ENCODE assay signal across 22 mouse cellular contexts in genomic region chr11:11719748-11720147, GRCm38 (mm10). TPM values are rescaled to one million over a fixed set of nuclear protein-coding genes. Genes with fewer than 3 reads are reported as not detected.
DNase-seq lines count a peak whose midpoint lies in the region; ATAC-seq lines count a peak whose summit lies in the region.
"Had no signal": no experiment of that assay in that cellular context is flagged by ENCODE, and none has a peak within 500 bp of the region (broad histone marks: within the 10 kb centered on the region; RNA-seq: fewer than 3 reads in every experiment).

No protein-coding gene starts in this region.

- H3K36me3 ChIP-seq in liver, embryonic 16.5 days (ENCODE audit: control insufficient read depth, insufficient read depth): 0 out of 2 replicates have a peak, but pooled peaks cover 3% of the 10 kb centered on the region
- H3K36me3 ChIP-seq: embryonic facial prominence, embryonic 10.5 days; hindbrain, embryonic 15.5 days had no signal

- no peak overlapping the region for H3K9ac ChIP-seq in liver, embryonic 16.5 days (ENCODE audit: low read depth, low read length)
- H3K9ac ChIP-seq: forebrain, embryonic 13.5 days; hindbrain, embryonic 15.5 days had no signal

- no peaks in the 10 kb centered on the region for H3K27me3 ChIP-seq in liver, embryonic 16.5 days (ENCODE audit: control insufficient read depth, insufficient read depth, low read depth, low read length)
- H3K27me3 ChIP-seq: forebrain, embryonic 13.5 days; hindbrain, embryonic 15.5 days had no signal

- no peak overlapping the region for H3K27ac ChIP-seq in liver, embryonic 16.5 days (ENCODE audit: low read length)
- H3K27ac ChIP-seq: embryonic facial prominence, embryonic 10.5 days; forebrain, embryonic 13.5 days; heart, adult 2 months; hindbrain, embryonic 15.5 days; kidney, postnatal 0 days; macrophage; stomach, postnatal 0 days had no signal

- 28% methylated on average over 5 of the region's 5 CpGs for WGBS in liver, embryonic 16.5 days (ENCODE audit: insufficient replicate concordance)

- DNase-seq in heart, adult 11 months: peak; percentile 72
- DNase-seq in heart, postnatal 36 days: no peak
- DNase-seq in CD4-positive, CD25-positive, alpha-beta regulatory T cell, adult 2 months (ENCODE audit: low read depth, low spot score): peak; percentile 62
- no peak for DNase-seq in left cerebral cortex, postnatal 25 days (ENCODE audit: low spot score in 2 of 2)
- no peak for DNase-seq in thymus, postnatal 25 days
- DNase-seq: adrenal gland, postnatal 25 days; cerebellum, adult 2 months; cerebellum, postnatal 36 days; gastrocnemius, postnatal 14 days; heart, adult 2 months; heart, postnatal 4 days; kidney, adult 11 months had no signal

- ATAC-seq in common myeloid progenitor, adult 5-6 weeks (replicated peaks; ENCODE audit: low read depth, poor library complexity, severe bottlenecking): peak; percentile 50
- peak; percentile 58 for ATAC-seq in liver, embryonic 16.5 days (ENCODE audit: low read depth)
- ATAC-seq in frontal cortex, adult (ENCODE audit: low TSS enrichment): no peak
- ATAC-seq: forebrain, embryonic 13.5 days; midbrain, embryonic 16.5 days had no signal

- intact Hi-C loops in heart, postnatal 36 days (cut with DNase I): no loop called here
- intact Hi-C loops in left cerebral cortex, postnatal 25 days (cut with DNase I): no loop called here

- H3K4me1 ChIP-seq in liver, embryonic 16.5 days (ENCODE audit: control insufficient read depth, low read depth, low read length): peaks cover 10% of the 10 kb centered on the region
- H3K4me1 ChIP-seq: embryonic facial prominence, embryonic 10.5 days; forebrain, embryonic 13.5 days; hindbrain, embryonic 15.5 days had no signal

- no peak overlapping the region for H3K4me2 ChIP-seq in liver, embryonic 16.5 days (ENCODE audit: low read depth, low read length)
- H3K4me2 ChIP-seq: forebrain, embryonic 13.5 days; hindbrain, embryonic 15.5 days had no signal

- no peaks in the 10 kb centered on the region for H3K9me3 ChIP-seq in liver, embryonic 16.5 days (replicated peaks; ENCODE audit: control insufficient read depth, low read length)
- H3K9me3 ChIP-seq: embryonic facial prominence, embryonic 10.5 days; forebrain, embryonic 13.5 days; hindbrain, embryonic 15.5 days had no signal

- H3K4me3 ChIP-seq in liver, embryonic 16.5 days (ENCODE audit: low read depth, low read length): no peak overlapping the region
- H3K4me3 ChIP-seq: embryonic facial prominence, embryonic 10.5 days; forebrain, embryonic 13.5 days; heart, adult 2 months; hindbrain, embryonic 15.5 days had no signal

RNA-seq across cellular contexts. Expression of gene Ikzf1, which starts 34.9 kb away (rescaled TPM):
- 1 to 10 TPM; 1.5 to 2.1 TPM for total RNA-seq in heart, postnatal 36 days (2021)
- 197 and 213 TPM in 2 replicates for total RNA-seq in common myeloid progenitor, adult 5-6 weeks (2017)
- polyA plus RNA-seq in liver, embryonic 16.5 days (2015; fragmentation: Nextera tagmentation; extraction: Ambion mirVana): 32.8 and 35.1 TPM in 2 replicates
- total RNA-seq in left cerebral cortex, postnatal 25 days (2021): 1 to 10 TPM; 3.1 to 4.0 TPM

Comparison
In these comparisons a context has a peak if more than half of its experiments do, and no peak if none do; other contexts are left out.
1. DNase-seq: peak in heart, adult 11 months (single experiment) and CD4-positive, CD25-positive, alpha-beta regulatory T cell, adult 2 months (single experiment); none in heart, postnatal 36 days (0 of 2), left cerebral cortex, postnatal 25 days (0 of 2) and thymus, postnatal 25 days (single experiment).
2. RNA of gene Ikzf1, which starts 34.9 kb away (total RNA-seq): 197 to 213 TPM in common myeloid progenitor, adult 5-6 weeks; 3.1 to 4.0 TPM in left cerebral cortex, postnatal 25 days and 1.5 to 2.1 TPM in heart, postnatal 36 days; every median in the first group is over 10 times any median in the second.